15 mouse cellular contexts compared by ENCODE assay signal in the genomic region with DNA sequence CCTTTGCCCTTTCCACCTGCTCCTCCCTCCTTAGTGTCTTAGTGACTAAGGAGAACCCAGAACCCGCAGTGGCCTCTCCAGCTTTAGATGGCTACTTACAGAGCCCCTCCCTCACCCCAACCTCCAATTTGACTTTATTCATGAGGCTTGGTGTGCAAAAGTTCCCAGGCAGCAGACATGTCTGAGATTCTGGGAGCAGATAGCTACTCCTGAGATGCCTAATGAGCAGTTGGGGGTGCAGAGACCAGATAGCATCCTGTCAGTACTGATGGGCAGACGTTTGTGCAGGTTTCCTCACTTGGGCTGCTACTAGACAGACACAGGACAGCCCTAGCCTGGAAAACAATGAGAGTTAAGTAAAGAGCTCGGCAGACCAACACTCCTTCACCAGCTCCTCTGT.
DNase-seq lines count a peak whose midpoint lies in the region; ATAC-seq lines count a peak whose summit lies in the region.
"Had no signal": no experiment of that assay in that cellular context is flagged by ENCODE, and none has a peak within 500 bp of the region (broad histone marks: within the 10 kb centered on the region; RNA-seq: fewer than 3 reads in every experiment).

No protein-coding gene starts in this region.

- H3K9ac ChIP-seq in forebrain, embryonic 16.5 days (replicated peaks; ENCODE audit: low read depth, low read length), result no peak overlapping the region; the same call in 1 of the 2 replicates
- H3K9ac ChIP-seq in hindbrain, embryonic 12.5 days, result no peak overlapping the region
- no peak overlapping the region for H3K9ac ChIP-seq in hindbrain, embryonic 14.5 days
- no peak overlapping the region for H3K9ac ChIP-seq in midbrain, embryonic 15.5 days
- H3K9ac ChIP-seq: limb, embryonic 12.5 days; liver, embryonic 12.5 days had no signal

- H3K27ac ChIP-seq in forebrain, embryonic 10.5 days, result peak overlapping the region; percentile 31; the same call in 1 of the 2 replicates
- H3K27ac ChIP-seq in forebrain, embryonic 16.5 days (ENCODE audit: low read length), result no peak overlapping the region
- H3K27ac ChIP-seq in hindbrain, embryonic 10.5 days, result peak overlapping the region; percentile 42; the same call in 1 of the 2 replicates
- H3K27ac ChIP-seq in hindbrain, embryonic 12.5 days, result no peak overlapping the region
- H3K27ac ChIP-seq in hindbrain, embryonic 14.5 days, result no peak overlapping the region
- H3K27ac ChIP-seq in midbrain, embryonic 15.5 days, result peak overlapping the region; percentile 53; the same call in 1 of the 2 replicates
- H3K27ac ChIP-seq: embryonic facial prominence, embryonic 13.5 days; limb, embryonic 12.5 days; liver, embryonic 12.5 days had no signal

- no peak for DNase-seq in forebrain, embryonic 10.5 days (ENCODE audit: extremely low spot score, low spot score)
- DNase-seq in hindbrain, embryonic 10.5 days (ENCODE audit: low spot score), result no peak
- DNase-seq in hindbrain, embryonic 14.5 days (ENCODE audit: low spot score), result no peak
- no peak for DNase-seq in ovary, adult 18-20 months (ENCODE audit: low spot score)
- DNase-seq in urinary bladder, postnatal 25 days (ENCODE audit: low spot score), result no peak
- DNase-seq: cerebellum, postnatal 10 days; lung, adult 2 months had no signal

- H3K36me3 ChIP-seq in forebrain, embryonic 10.5 days (replicated peaks), result no peaks in the 10 kb centered on the region
- no peaks in the 10 kb centered on the region for H3K36me3 ChIP-seq in forebrain, embryonic 16.5 days (ENCODE audit: control insufficient read depth, insufficient read depth)
- H3K36me3 ChIP-seq in hindbrain, embryonic 10.5 days, result no peaks in the 10 kb centered on the region
- no peaks in the 10 kb centered on the region for H3K36me3 ChIP-seq in hindbrain, embryonic 12.5 days
- no peaks in the 10 kb centered on the region for H3K36me3 ChIP-seq in hindbrain, embryonic 14.5 days (replicated peaks; ENCODE audit: control insufficient read depth, insufficient read depth)
- H3K36me3 ChIP-seq in midbrain, embryonic 15.5 days (replicated peaks), result no peaks in the 10 kb centered on the region
- H3K36me3 ChIP-seq: embryonic facial prominence, embryonic 13.5 days; limb, embryonic 12.5 days; liver, embryonic 12.5 days had no signal

- no peak for ATAC-seq in forebrain, embryonic 16.5 days
- no peak for ATAC-seq in hindbrain, embryonic 12.5 days (ENCODE audit: low FRiP score)
- no peak for ATAC-seq in hindbrain, embryonic 14.5 days (ENCODE audit: low FRiP score)
- ATAC-seq in midbrain, embryonic 15.5 days (replicated peaks), result peak; percentile 34; the same call in 1 of the 2 replicates
- ATAC-seq: liver, embryonic 12.5 days had no signal

- no peaks in the 10 kb centered on the region for H3K9me3 ChIP-seq in forebrain, embryonic 10.5 days
- H3K9me3 ChIP-seq in forebrain, embryonic 16.5 days (ENCODE audit: control insufficient read depth, low read length), result no peaks in the 10 kb centered on the region; the same call in 1 of the 2 replicates
- no peaks in the 10 kb centered on the region for H3K9me3 ChIP-seq in hindbrain, embryonic 10.5 days
- no peaks in the 10 kb centered on the region for H3K9me3 ChIP-seq in hindbrain, embryonic 12.5 days (replicated peaks)
- H3K9me3 ChIP-seq in hindbrain, embryonic 14.5 days (ENCODE audit: control insufficient read depth, low read length), result no peaks in the 10 kb centered on the region
- no peaks in the 10 kb centered on the region for H3K9me3 ChIP-seq in midbrain, embryonic 15.5 days
- H3K9me3 ChIP-seq: embryonic facial prominence, embryonic 13.5 days; limb, embryonic 12.5 days; liver, embryonic 12.5 days; megakaryocyte, embryonic 14.5 days had no signal

- no peak overlapping the region for H3K4me3 ChIP-seq in forebrain, embryonic 10.5 days
- H3K4me3 ChIP-seq in forebrain, embryonic 16.5 days (replicated peaks; ENCODE audit: low read length), result no peak overlapping the region
- no peak overlapping the region for H3K4me3 ChIP-seq in hindbrain, embryonic 10.5 days
- H3K4me3 ChIP-seq in hindbrain, embryonic 12.5 days, result no peak overlapping the region
- H3K4me3 ChIP-seq in hindbrain, embryonic 14.5 days (replicated peaks; ENCODE audit: low read length), result no peak overlapping the region
- H3K4me3 ChIP-seq in midbrain, embryonic 15.5 days, result no peak overlapping the region
- H3K4me3 ChIP-seq: limb, embryonic 12.5 days; liver, embryonic 12.5 days; megakaryocyte, embryonic 14.5 days; myocyte had no signal

- H3K4me2 ChIP-seq in forebrain, embryonic 16.5 days (ENCODE audit: low read length), result no peak overlapping the region
- H3K4me2 ChIP-seq in hindbrain, embryonic 12.5 days (replicated peaks), result no peak overlapping the region
- peak overlapping the region; percentile 34; the same call in 1 of the 2 replicates for H3K4me2 ChIP-seq in hindbrain, embryonic 14.5 days (replicated peaks)
- peak overlapping the region; percentile 38; the same call in 1 of the 2 replicates for H3K4me2 ChIP-seq in midbrain, embryonic 15.5 days
- H3K4me2 ChIP-seq: limb, embryonic 12.5 days; liver, embryonic 12.5 days had no signal

- H3K4me1 ChIP-seq in forebrain, embryonic 10.5 days, result peaks cover 24% of the 10 kb centered on the region
- peaks cover 35% of the 10 kb centered on the region for H3K4me1 ChIP-seq in forebrain, embryonic 16.5 days (replicated peaks; ENCODE audit: control insufficient read depth, insufficient read depth, low read length)
- H3K4me1 ChIP-seq in hindbrain, embryonic 10.5 days (replicated peaks), result peaks cover 15% of the 10 kb centered on the region
- H3K4me1 ChIP-seq in hindbrain, embryonic 12.5 days, result peaks cover 9% of the 10 kb centered on the region; the same call in 1 of the 2 replicates
- peaks cover 12% of the 10 kb centered on the region; the same call in 1 of the 2 replicates for H3K4me1 ChIP-seq in hindbrain, embryonic 14.5 days (replicated peaks; ENCODE audit: control insufficient read depth, insufficient read depth, low read length)
- H3K4me1 ChIP-seq in midbrain, embryonic 15.5 days, result peaks cover 15% of the 10 kb centered on the region

- 39% methylated on average over 3 of the region's 3 CpGs for WGBS in forebrain, embryonic 10.5 days
- 23% methylated on average over 3 of the region's 3 CpGs for WGBS in forebrain, embryonic 16.5 days
- WGBS in hindbrain, embryonic 10.5 days, result 26% methylated on average over 3 of the region's 3 CpGs
- 35% methylated on average over 3 of the region's 3 CpGs for WGBS in hindbrain, embryonic 12.5 days
- 26% methylated on average over 3 of the region's 3 CpGs for WGBS in hindbrain, embryonic 14.5 days
- WGBS in midbrain, embryonic 15.5 days, result 21% methylated on average over 3 of the region's 3 CpGs

- H3K27me3 ChIP-seq in forebrain, embryonic 10.5 days (ENCODE audit: poor library complexity, severe bottlenecking), result no peaks in the 10 kb centered on the region
- no peaks in the 10 kb centered on the region for H3K27me3 ChIP-seq in forebrain, embryonic 16.5 days (replicated peaks; ENCODE audit: control insufficient read depth, insufficient read depth, low read length)
- H3K27me3 ChIP-seq in hindbrain, embryonic 10.5 days (ENCODE audit: insufficient read depth, poor library complexity, severe bottlenecking), result no peaks in the 10 kb centered on the region
- H3K27me3 ChIP-seq in hindbrain, embryonic 12.5 days, result no peaks in the 10 kb centered on the region
- H3K27me3 ChIP-seq in hindbrain, embryonic 14.5 days (ENCODE audit: control insufficient read depth, insufficient read depth, low read length), result no peaks in the 10 kb centered on the region
- no peaks in the 10 kb centered on the region for H3K27me3 ChIP-seq in midbrain, embryonic 15.5 days (replicated peaks)
- H3K27me3 ChIP-seq: embryonic facial prominence, embryonic 13.5 days; limb, embryonic 12.5 days had no signal

Comparison
In these comparisons a context has a peak if more than half of its experiments do, and no peak if none do; other contexts are left out.
1. H3K27ac ChIP-seq: peak in forebrain, embryonic 10.5 days (single experiment), hindbrain, embryonic 10.5 days (single experiment) and midbrain, embryonic 15.5 days (single experiment); none in forebrain, embryonic 16.5 days (single experiment), hindbrain, embryonic 12.5 days (single experiment) and hindbrain, embryonic 14.5 days (single experiment).
2. H3K4me2 ChIP-seq: peak in hindbrain, embryonic 14.5 days (single experiment) and midbrain, embryonic 15.5 days (single experiment); none in forebrain, embryonic 16.5 days (single experiment) and hindbrain, embryonic 12.5 days (single experiment).